1 mouse cellular context compared by ENCODE assay signal in the genomic region with DNA sequence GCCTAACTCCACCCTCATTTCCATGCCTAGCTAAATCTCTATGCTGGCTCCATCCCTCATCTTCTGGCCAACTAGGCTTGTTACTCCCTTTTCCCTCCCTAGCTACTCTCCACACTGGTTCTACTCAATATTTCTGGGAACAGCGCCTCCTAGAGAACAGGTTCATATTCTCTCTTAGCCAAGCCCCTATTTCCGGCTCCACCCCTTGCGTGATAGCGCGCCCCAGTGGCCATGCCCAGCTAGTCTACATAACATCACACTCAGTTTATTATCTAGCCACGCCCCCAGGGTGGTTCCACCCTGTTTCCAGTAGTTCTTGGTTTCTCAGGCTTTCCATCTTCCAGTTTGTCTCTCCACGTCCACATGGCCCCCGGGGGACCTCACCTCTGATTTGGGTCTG.
TF ChIP-seq lines count a peak whose summit lies in the region.

No protein-coding gene starts in this region.

TF ChIP-seq in CH12.LX, 34 proteins besides CTCF, POLR2A, EP300 and RAD21:
- TF ChIP-seq RCOR1 (conservative IDR thresholded peaks at IDR 0.05; ENCODE audit: low read depth, low read length) (no peak), MEF2A (IDR thresholded peaks at IDR 0.05; ENCODE audit: borderline replicate concordance, low read depth, low read length) (peak; percentile 50; the same call in 1 of the 2 replicates), BHLHE40 (IDR thresholded peaks at IDR 0.05; ENCODE audit: low read depth, low read length) (no peak), CHD1 (IDR thresholded peaks at IDR 0.05; ENCODE audit: low read depth, low read length) (no peak), SIN3A (IDR thresholded peaks at IDR 0.05; ENCODE audit: low read length) (peak; percentile 45; the same call in 1 of the 2 replicates), USF1 (IDR thresholded peaks at IDR 0.05; ENCODE audit: low read depth, low read length) (no peak), POLR2AphosphoS2 (IDR thresholded peaks at IDR 0.05; ENCODE audit: low read depth, low read length) (no peak), JUND (conservative IDR thresholded peaks at IDR 0.05; ENCODE audit: low read depth, low read length) (no peak), PAX5 (IDR thresholded peaks at IDR 0.05; ENCODE audit: low read length) (no peak), TCF12 (IDR thresholded peaks at IDR 0.05; ENCODE audit: low read depth, low read length) (peak; percentile 66; the same call in 1 of the 2 replicates), GABPA (IDR thresholded peaks at IDR 0.05; ENCODE audit: insufficient replicate concordance, low read depth, low read length) (no peak), NRF1 (IDR thresholded peaks at IDR 0.05; ENCODE audit: low read depth, low read length) (no peak), SMC3 (IDR thresholded peaks at IDR 0.05; ENCODE audit: low read depth, low read length) (peak; percentile 69), NELFE (IDR thresholded peaks at IDR 0.05; ENCODE audit: low read depth, low read length) (peak; percentile 62; the same call in 1 of the 2 replicates), MAZ (IDR thresholded peaks at IDR 0.05; ENCODE audit: low read depth, low read length) (0 out of 2 replicates have a peak, but pooled peaks have one; percentile 53), UBTF (IDR thresholded peaks at IDR 0.05; ENCODE audit: low read depth, low read length) (no peak), MXI1 (IDR thresholded peaks at IDR 0.05; ENCODE audit: low read depth, low read length) (no peak), KAT2A (IDR thresholded peaks at IDR 0.05; ENCODE audit: insufficient replicate concordance, low read length) (no peak), ZKSCAN1 (IDR thresholded peaks at IDR 0.05; ENCODE audit: borderline replicate concordance, low read depth, low read length) (no peak), HCFC1 (IDR thresholded peaks at IDR 0.05; ENCODE audit: low read depth, low read length) (peak; percentile 49; the same call in 1 of the 2 replicates), IRF4 (IDR thresholded peaks at IDR 0.05; ENCODE audit: low read depth, low read length) (peak; percentile 47; the same call in 1 of the 2 replicates), MAFK (IDR thresholded peaks at IDR 0.05; ENCODE audit: insufficient replicate concordance, low read length) (no peak), ELF1 (IDR thresholded peaks at IDR 0.05; ENCODE audit: low read depth, low read length) (peak; percentile 82)
